Mouse (Mus musculus) spleen, adult 2 months (tissue): ENCODE data around the gene Ogdh. TPM values are rescaled to one million over a fixed set of nuclear protein-coding genes. Genes with fewer than 3 reads are reported as not detected.

Experiments
- DNase-seq, 2 experiments: peaks; one replicate each; pipeline versions ENCODE4 v3.0.0 to v3.0.0-alpha.2; 2012 to 2021; ENCODE audit warnings: low spot score in 2 of 2, low read depth in 1 of 2
- H3K27ac ChIP-seq: fragments of 200-500 bp; 2 replicates; pipeline ENCODE4 v1.5.1; 2012; ENCODE audit warnings: low read length, inconsistent platforms; ENCODE audit not compliant: insufficient read depth
- H3K27me3 ChIP-seq: fragments of 200-500 bp; 2 replicates; pipeline ENCODE4 v1.6.1; 2012; ENCODE audit warnings: mild to moderate bottlenecking, moderate library complexity, low read length, inconsistent platforms; ENCODE audit not compliant: control insufficient read depth, insufficient read depth
- H3K36me3 ChIP-seq: fragments of 200-500 bp; 2 replicates; pipeline ENCODE4 v1.6.1; 2012; ENCODE audit warnings: mild to moderate bottlenecking, low read length, inconsistent platforms; ENCODE audit not compliant: control insufficient read depth, insufficient read depth
- H3K4me1 ChIP-seq: fragments of 200-500 bp; 2 replicates; pipeline ENCODE4 v1.6.1; 2011; ENCODE audit warnings: inconsistent platforms; ENCODE audit not compliant: control insufficient read depth, insufficient read depth, insufficient read length
- H3K4me3 ChIP-seq: fragments of 200-500 bp; 2 replicates; pipeline ENCODE4 v1.5.1; 2011; ENCODE audit warnings: mild to moderate bottlenecking, inconsistent platforms; ENCODE audit not compliant: insufficient read depth, insufficient read length; ENCODE audit errors: extremely low read depth
- CTCF ChIP-seq: fragments of 200-500 bp; IDR thresholded peaks from 2 replicates; pipeline ENCODE4 v1.5.1; 2011; ENCODE audit warnings: mild to moderate bottlenecking, inconsistent platforms; ENCODE audit not compliant: insufficient read depth, insufficient read length, insufficient replicate concordance; ENCODE audit errors: extremely low read depth
- POLR2A ChIP-seq: fragments of 200-500 bp; IDR thresholded peaks from 2 replicates; pipeline ENCODE4 v1.6.1; 2011; ENCODE audit warnings: low read depth, low read length, inconsistent platforms
- WGBS: fragments of 180-500 bp; shearing (Covaris S2); methylation state at CpG from one replicate; pipeline ENCODE4 v1.1.7; 2018; 5-methylcytosine and 5-hydroxymethylcytosine counted together
- polyA plus RNA-seq: library from polyadenylated mRNA; depleted of rRNA; stranded (reverse); fragments of >200 nt; gene quantifications from 2 replicates; pipeline ENCODE4 v1.2.3, GENCODE M21; 2012; rRNA removed

The Ogdh gene
- polyA plus RNA-seq, 1 experiment, result 64.6 TPM

GRCm38 (mm10) chr11:6402515-6403510 lies 111.4 kb downstream of the Ogdh start:
- no peaks in the 10 kb centered on the region for H3K27me3 ChIP-seq
- WGBS, result 86% methylated on average over 19 of the region's 19 CpGs
- peak; percentile 84; the same call in 1 of the 2 replicates for TF ChIP-seq CTCF
- TF ChIP-seq POLR2A, result no peak
- peak; percentile 55 to 78 for DNase-seq
- H3K27ac ChIP-seq, result no peak overlapping the region
- H3K4me3 ChIP-seq, result no peak overlapping the region
- H3K36me3 ChIP-seq, result peaks cover 66% of the 10 kb centered on the region
- peaks cover 9% of the 10 kb centered on the region; the same call in 1 of the 2 replicates for H3K4me1 ChIP-seq

- Histone ChIP-seq H3K4me3 (no peak overlapping the region), H3K27me3 (no peaks in the 10 kb centered on the region), H3K36me3 (peaks cover 57% of the 10 kb centered on the region), H3K4me1 (peaks cover 9% of the 10 kb centered on the region; the same call in 1 of the 2 replicates), H3K27ac (no peak overlapping the region)
- no peak for TF ChIP-seq CTCF
- no peak for TF ChIP-seq POLR2A
- WGBS, result 96% methylated on average over 5 of the region's 5 CpGs
- no peak for DNase-seq
Observed at GRCm38 (mm10) chr11:6403830-6404405, 112.5 kb downstream of the Ogdh start.

- peaks cover 9% of the 10 kb centered on the region; the same call in 1 of the 2 replicates for H3K4me1 ChIP-seq
- H3K4me3 ChIP-seq, result no peak overlapping the region
- no peak for DNase-seq
- H3K27me3 ChIP-seq, result no peaks in the 10 kb centered on the region
- peaks cover 49% of the 10 kb centered on the region for H3K36me3 ChIP-seq
- peak overlapping the region; percentile 53 for H3K27ac ChIP-seq
- 89% methylated on average over 9 of the region's 9 CpGs for WGBS
- no peak for TF ChIP-seq POLR2A
Observed at GRCm38 (mm10) chr11:6404699-6405566, 113.5 kb downstream of the Ogdh start.

DNA sequence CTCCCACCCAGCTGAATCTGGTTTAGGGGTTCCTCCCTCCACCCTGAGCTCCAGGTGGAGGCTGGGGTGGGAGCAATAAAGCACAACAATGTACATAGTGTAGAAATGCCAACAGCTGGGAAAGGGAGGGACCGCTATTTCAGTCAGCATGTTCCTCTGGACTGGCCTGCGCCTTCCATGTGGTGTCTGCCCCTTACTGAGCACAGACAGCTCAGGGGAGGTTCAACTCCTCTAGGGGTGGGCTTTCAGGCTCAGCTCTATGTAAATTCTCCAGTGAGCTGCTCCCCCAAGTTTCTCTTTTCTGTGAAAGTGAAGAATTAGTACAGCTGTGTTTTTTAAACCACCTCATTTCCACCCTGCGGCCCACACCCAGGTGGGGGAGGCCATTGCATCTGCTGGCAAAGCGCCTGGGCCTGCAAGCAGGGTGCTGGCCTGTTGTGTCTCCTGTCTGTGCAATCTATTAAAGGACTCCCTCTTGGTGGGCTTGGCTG lies 114.2 kb downstream of the Ogdh start:
- Histone ChIP-seq H3K36me3 (peaks cover 47% of the 10 kb centered on the region), H3K4me3 (no peak overlapping the region), H3K4me1 (peaks cover 11% of the 10 kb centered on the region; the same call in 1 of the 2 replicates), H3K27ac (peak overlapping the region; percentile 53), H3K27me3 (no peaks in the 10 kb centered on the region)
- no peak for TF ChIP-seq POLR2A
- no peak for TF ChIP-seq CTCF
- WGBS, result 56% methylated on average over 4 of the region's 4 CpGs
- no peak for DNase-seq

Other genes with a start within 250 kb of the Ogdh start
- 0.50 and 7.8 TPM in 2 replicates for gene Camk2b, start 225.3 kb upstream of the Ogdh start, polyA plus RNA-seq
- 0.07 and 0.09 TPM in 2 replicates for gene A730071L15Rik, start 91.6 kb upstream of the Ogdh start, polyA plus RNA-seq
- gene Nudcd3, start 91.2 kb upstream of the Ogdh start, polyA plus RNA-seq, result 20.0 and 27.0 TPM in 2 replicates
- 0.19 and 0.21 TPM in 2 replicates for gene Npc1l1, start 61.5 kb upstream of the Ogdh start, polyA plus RNA-seq
- gene Ddx56, start 23.9 kb upstream of the Ogdh start, polyA plus RNA-seq, result 17.4 and 19.5 TPM in 2 replicates
- gene Tmed4, start 16.8 kb upstream of the Ogdh start, polyA plus RNA-seq, result 45.7 and 54.5 TPM in 2 replicates
- 118 and 142 TPM in 2 replicates for gene Zmiz2, start 97.4 kb downstream of the Ogdh start, polyA plus RNA-seq
- 333 and 340 TPM in 2 replicates for gene Ppia, start 123.8 kb downstream of the Ogdh start, polyA plus RNA-seq
- gene H2afv, start 152.8 kb downstream of the Ogdh start, polyA plus RNA-seq, result 29.8 and 36.5 TPM in 2 replicates
- 6.3 and 8.7 TPM in 2 replicates for gene Purb, start 184.3 kb downstream of the Ogdh start, polyA plus RNA-seq
- gene Myo1g, start 229.3 kb downstream of the Ogdh start, polyA plus RNA-seq, result 187 and 218 TPM in 2 replicates